Comparison of ENCODE assay signal across 17 mouse cellular contexts in the genomic region with DNA sequence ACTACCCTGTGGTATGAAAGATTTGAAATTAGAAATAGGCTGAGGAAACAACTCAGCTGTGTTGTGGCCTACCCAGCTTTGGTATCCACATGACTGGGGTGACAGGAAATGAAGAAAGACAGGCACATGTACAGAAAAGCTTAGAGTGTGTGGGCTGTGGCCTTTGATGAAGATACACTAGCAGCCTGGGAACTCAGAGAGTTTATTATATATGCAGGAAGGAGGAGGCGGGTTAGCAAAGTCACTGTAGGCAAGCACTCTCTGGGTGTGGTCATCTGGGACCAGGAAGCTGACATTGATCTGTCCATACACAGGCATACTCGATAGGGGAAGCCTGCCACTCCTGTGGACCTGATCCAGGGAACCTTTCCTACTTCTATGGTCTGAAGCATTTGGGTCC.
A peak's percentile ranks its signal among the peaks of the same experiment; 100 is the strongest.
DNase-seq lines count a peak whose midpoint lies in the region; ATAC-seq lines count a peak whose summit lies in the region.
"Had no signal": no experiment of that assay in that cellular context is flagged by ENCODE, and none has a peak within 500 bp of the region (broad histone marks: within the 10 kb centered on the region; RNA-seq: fewer than 3 reads in every experiment).

No protein-coding gene starts in this region.

- peak; percentile 72 for ATAC-seq in frontal cortex, adult (ENCODE audit: low TSS enrichment)
- ATAC-seq in common myeloid progenitor, adult 5-6 weeks (replicated peaks; ENCODE audit: low read depth, poor library complexity, severe bottlenecking): peak; percentile 42; the same call in 1 of the 2 replicates
- ATAC-seq: forebrain, embryonic 14.5 days had no signal

- no peak for DNase-seq in frontal cortex, postnatal 10 days (ENCODE audit: low spot score in 2 of 2)
- peak; percentile 64 for DNase-seq in CD4-positive helper T cell, adult 2 months (ENCODE audit: low read depth, low spot score)
- peak; percentile 1 for DNase-seq in thymus, postnatal 0 days (ENCODE audit: low spot score)
- no peak for DNase-seq in adrenal gland, postnatal 4 days (ENCODE audit: low spot score in 2 of 2)
- DNase-seq in gastrocnemius, postnatal 10 days: no peak
- DNase-seq in frontal cortex, postnatal 25 days (ENCODE audit: low spot score in 2 of 2): no peak
- DNase-seq: cerebellum, adult 9-11 months; gastrocnemius, adult 2 months; heart, adult 11 months; heart, postnatal 36 days; kidney, adult 18-20 months; kidney, postnatal 10 days; lung, postnatal 10 days; right cerebral cortex, adult 18-20 months had no signal

Comparison
In these comparisons a context has a peak if more than half of its experiments do, and no peak if none do; other contexts are left out.
1. DNase-seq: peak in CD4-positive helper T cell, adult 2 months (single experiment) and thymus, postnatal 0 days (single experiment); none in frontal cortex, postnatal 10 days (0 of 2), adrenal gland, postnatal 4 days (0 of 2), gastrocnemius, postnatal 10 days (single experiment) and frontal cortex, postnatal 25 days (0 of 2).